Mouse (Mus musculus) heart, postnatal 0 days (tissue): Measurements from ENCODE around the gene Anapc5.

Experiments used
- CTCF ChIP-seq: IDR thresholded peaks from 2 replicates; pipeline ENCODE4 v1.5.1; 2016; ENCODE audit warnings: antibody characterized with exemption, control low read depth, low read depth
- EP300 ChIP-seq: IDR thresholded peaks from 2 replicates; pipeline ENCODE4 v1.6.1; 2016; ENCODE audit warnings: antibody characterized with exemption, low read depth

DNA sequence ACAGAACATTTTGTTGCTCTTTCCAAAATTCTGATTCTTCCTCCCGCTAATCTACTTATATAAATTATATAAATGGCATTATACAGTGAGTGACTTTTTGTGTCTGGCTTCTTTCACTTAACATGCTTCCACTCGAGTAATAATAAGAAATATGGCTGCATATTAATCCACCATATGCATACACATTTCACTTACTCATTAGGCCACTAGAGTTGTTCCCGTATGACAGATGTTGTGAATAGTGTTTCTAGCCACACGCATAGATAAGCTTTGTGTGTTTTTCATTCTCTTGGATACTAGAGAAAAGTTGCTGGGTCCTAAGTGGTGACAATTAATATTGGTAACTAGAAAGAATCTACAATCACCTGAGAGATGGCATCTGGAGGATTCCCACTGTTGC, 65.5 kb downstream of the Anapc5 start:
- no peak for TF ChIP-seq CTCF
- TF ChIP-seq EP300 = no peak
